Mouse (Mus musculus) hindbrain, embryonic 10.5 days (tissue): ENCODE measurements around the gene Snx32. TPM values are rescaled to one million over a fixed set of nuclear protein-coding genes. Genes with fewer than 3 reads are reported as not detected.
A peak's percentile ranks its signal among the peaks of the same experiment; 100 is the strongest.

Source experiments
- DNase-seq: peaks from one replicate; pipeline ENCODE4 v3.0.0-alpha.2; 2017; ENCODE audit warnings: low spot score
- H3K27ac ChIP-seq: fragments of 300-500 bp; sonication (generic); 2 replicates; pipeline ENCODE4 v1.5.1; 2016; ENCODE audit warnings: mild to moderate bottlenecking, moderate library complexity
- H3K27me3 ChIP-seq: fragments of 300-500 bp; sonication (generic); 2 replicates; pipeline ENCODE4 v1.6.1; 2016; ENCODE audit warnings: mild to moderate bottlenecking; ENCODE audit not compliant: poor library complexity, insufficient read depth, severe bottlenecking
- H3K36me3 ChIP-seq: fragments of 300-500 bp; sonication (generic); 2 replicates; pipeline ENCODE4 v1.6.1; 2016; ENCODE audit warnings: mild to moderate bottlenecking, moderate library complexity
- H3K4me1 ChIP-seq: fragments of 300-500 bp; sonication (generic); replicated peaks from 2 replicates; pipeline ENCODE4 v1.6.1; 2016; ENCODE audit warnings: mild to moderate bottlenecking
- H3K4me3 ChIP-seq: fragments of 300-500 bp; sonication (generic); 2 replicates; pipeline ENCODE4 v1.5.1; 2016; ENCODE audit warnings: mild to moderate bottlenecking, moderate library complexity
- H3K9me3 ChIP-seq: fragments of 300-500 bp; sonication (generic); 2 replicates; pipeline ENCODE4 v1.6.1; 2016; ENCODE audit warnings: mild to moderate bottlenecking, moderate library complexity
- WGBS: fragments of 180-500 bp; shearing (Covaris S2); methylation state at CpG from one replicate; pipeline ENCODE4 v1.1.7; 2016; 5-methylcytosine and 5-hydroxymethylcytosine counted together
- polyA plus RNA-seq: library from polyadenylated mRNA; unstranded; fragments of >200 nt; fragmentation: Nextera tagmentation; extraction: Ambion mirVana; gene quantifications from 2 replicates; pipeline ENCODE4 v1.2.1, GENCODE M21; 2016

The Snx32 gene
- polyA plus RNA-seq, 1 experiment from 2014 or later, result 18.7 TPM

GRCm38 (mm10) chr19:5456922-5457745 lies 53.2 kb downstream of the Snx32 start:
- Histone ChIP-seq H3K27ac (peak overlapping the region; percentile 93), H3K27me3 (peaks cover 22% of the 10 kb centered on the region), H3K9me3 (no peaks in the 10 kb centered on the region), H3K4me3 (peak overlapping the region; percentile 92), H3K4me1 (peaks cover 54% of the 10 kb centered on the region), H3K36me3 (peaks cover 16% of the 10 kb centered on the region)
- WGBS, result under 1% methylated on average over 70 of the region's 70 CpGs
- peak; percentile 95 for DNase-seq

- DNase-seq, result no peak
- peaks cover 52% of the 10 kb centered on the region for H3K4me1 ChIP-seq
Measured at GRCm38 (mm10) chr19:5456241-5456921, 54.0 kb downstream of the Snx32 start.

GRCm38 (mm10) chr19:5455568-5455967 lies 54.8 kb downstream of the Snx32 start:
- H3K36me3 ChIP-seq, result peaks cover 16% of the 10 kb centered on the region
- peaks cover 46% of the 10 kb centered on the region for H3K4me1 ChIP-seq
- DNase-seq, result no peak
- H3K27me3 ChIP-seq, result peaks cover 36% of the 10 kb centered on the region
- 0 out of 2 replicates have a peak overlapping the region, but pooled peaks have one; percentile 93 for H3K27ac ChIP-seq
- H3K4me3 ChIP-seq, result peak overlapping the region; percentile 92
- no peaks in the 10 kb centered on the region for H3K9me3 ChIP-seq
- 64% methylated on average over 8 of the region's 8 CpGs for WGBS

More at GRCm38 (mm10) chr19:5456241-5456921, 54.0 kb downstream of the Snx32 start:
- Histone ChIP-seq H3K4me3 (peak overlapping the region; percentile 92), H3K36me3 (peaks cover 16% of the 10 kb centered on the region), H3K9me3 (no peaks in the 10 kb centered on the region), H3K27me3 (peaks cover 27% of the 10 kb centered on the region), H3K27ac (peak overlapping the region; percentile 93)
- 4% methylated on average over 26 of the region's 26 CpGs for WGBS

- H3K27me3 ChIP-seq, result peaks cover 41% of the 10 kb centered on the region
- H3K4me3 ChIP-seq, result peak overlapping the region; percentile 92; the same call in 1 of the 2 replicates
- peaks cover 16% of the 10 kb centered on the region for H3K36me3 ChIP-seq
- no peak for DNase-seq
- no peak overlapping the region for H3K27ac ChIP-seq
- H3K9me3 ChIP-seq, result no peaks in the 10 kb centered on the region
- H3K4me1 ChIP-seq, result peaks cover 44% of the 10 kb centered on the region
- 88% methylated on average over 12 of the region's 12 CpGs for WGBS
Measured at GRCm38 (mm10) chr19:5455037-5455436, 55.3 kb downstream of the Snx32 start.

GRCm38 (mm10) chr19:5451766-5452165 lies 58.6 kb downstream of the Snx32 start:
- Histone ChIP-seq H3K4me1 (peaks cover 45% of the 10 kb centered on the region), H3K9me3 (peaks cover 6% of the 10 kb centered on the region), H3K4me3 (no peak overlapping the region), H3K27ac (no peak overlapping the region), H3K36me3 (peaks cover 16% of the 10 kb centered on the region), H3K27me3 (peaks cover 57% of the 10 kb centered on the region)
- DNase-seq, result no peak
- 80% methylated on average over 6 of the region's 6 CpGs for WGBS

GRCm38 (mm10) chr19:5449673-5450072 lies 60.7 kb downstream of the Snx32 start:
- H3K27me3 ChIP-seq, result peaks cover 72% of the 10 kb centered on the region
- no peak overlapping the region for H3K4me3 ChIP-seq
- peaks cover 6% of the 10 kb centered on the region for H3K9me3 ChIP-seq
- 89% methylated on average over 3 of the region's 3 CpGs for WGBS
- no peak overlapping the region for H3K27ac ChIP-seq
- DNase-seq, result no peak
- H3K36me3 ChIP-seq, result peaks cover 11% of the 10 kb centered on the region
- peaks cover 28% of the 10 kb centered on the region for H3K4me1 ChIP-seq

- peaks cover 83% of the 10 kb centered on the region for H3K27me3 ChIP-seq
- H3K36me3 ChIP-seq, result 0 out of 2 replicates have a peak, but pooled peaks cover under 1% of the 10 kb centered on the region
- H3K4me3 ChIP-seq, result peak overlapping the region; percentile 62
- H3K4me1 ChIP-seq, result peaks cover 24% of the 10 kb centered on the region
- peaks cover 6% of the 10 kb centered on the region for H3K9me3 ChIP-seq
- no peak overlapping the region for H3K27ac ChIP-seq
- WGBS, result 7% methylated on average over 36 of the region's 36 CpGs
- no peak for DNase-seq
Measured at GRCm38 (mm10) chr19:5448354-5449150, 61.8 kb downstream of the Snx32 start.

- DNase-seq, result peak; percentile 62
- WGBS, result 2% methylated on average over 70 of the region's 70 CpGs
- peaks cover 6% of the 10 kb centered on the region for H3K9me3 ChIP-seq
- peaks cover 83% of the 10 kb centered on the region for H3K27me3 ChIP-seq
- no peaks in the 10 kb centered on the region for H3K36me3 ChIP-seq
- no peak within 1 kb of the TSS for H3K27ac ChIP-seq
- H3K4me3 ChIP-seq, result peak within 1 kb of the TSS; percentile 62
- H3K4me1 ChIP-seq, result peaks cover 24% of the 10 kb centered on the region
Measured at GRCm38 (mm10) chr19:5447515-5448353, 62.6 kb downstream of the Snx32 start, which contains the start of gene Fosl1. TSS of gene Fosl1 (plus strand) at chr19:5447547.

GRCm38 (mm10) chr19:5445747-5446146 lies 64.6 kb downstream of the Snx32 start:
- H3K27me3 ChIP-seq, result peaks cover 72% of the 10 kb centered on the region
- 87% methylated on average over 5 of the region's 5 CpGs for WGBS
- H3K4me3 ChIP-seq, result no peak overlapping the region
- no peak overlapping the region for H3K27ac ChIP-seq
- DNase-seq, result no peak
- peaks cover 24% of the 10 kb centered on the region for H3K4me1 ChIP-seq
- H3K9me3 ChIP-seq, result peaks cover 6% of the 10 kb centered on the region
- H3K36me3 ChIP-seq, result no peaks in the 10 kb centered on the region

GRCm38 (mm10) chr19:5444954-5445353 lies 65.4 kb downstream of the Snx32 start:
- no peak overlapping the region for H3K4me3 ChIP-seq
- H3K9me3 ChIP-seq, result peaks cover 12% of the 10 kb centered on the region
- H3K27ac ChIP-seq, result no peak overlapping the region
- H3K4me1 ChIP-seq, result peaks cover 24% of the 10 kb centered on the region
- no peak for DNase-seq
- H3K36me3 ChIP-seq, result no peaks in the 10 kb centered on the region
- H3K27me3 ChIP-seq, result peaks cover 64% of the 10 kb centered on the region
- WGBS, result 33% methylated on average over 7 of the region's 7 CpGs

- H3K27ac ChIP-seq, result no peak overlapping the region
- no peaks in the 10 kb centered on the region for H3K36me3 ChIP-seq
- peaks cover 59% of the 10 kb centered on the region for H3K27me3 ChIP-seq
- H3K4me1 ChIP-seq, result peaks cover 24% of the 10 kb centered on the region
- H3K4me3 ChIP-seq, result no peak overlapping the region
- WGBS, result 71% methylated on average over 9 of the region's 9 CpGs
- no peak for DNase-seq
- H3K9me3 ChIP-seq, result peaks cover 15% of the 10 kb centered on the region
Measured at GRCm38 (mm10) chr19:5444371-5444908, 65.9 kb downstream of the Snx32 start.
